Mouse (Mus musculus): ENCODE results near the gene Rnf43.

Gene Rnf43

DNA sequence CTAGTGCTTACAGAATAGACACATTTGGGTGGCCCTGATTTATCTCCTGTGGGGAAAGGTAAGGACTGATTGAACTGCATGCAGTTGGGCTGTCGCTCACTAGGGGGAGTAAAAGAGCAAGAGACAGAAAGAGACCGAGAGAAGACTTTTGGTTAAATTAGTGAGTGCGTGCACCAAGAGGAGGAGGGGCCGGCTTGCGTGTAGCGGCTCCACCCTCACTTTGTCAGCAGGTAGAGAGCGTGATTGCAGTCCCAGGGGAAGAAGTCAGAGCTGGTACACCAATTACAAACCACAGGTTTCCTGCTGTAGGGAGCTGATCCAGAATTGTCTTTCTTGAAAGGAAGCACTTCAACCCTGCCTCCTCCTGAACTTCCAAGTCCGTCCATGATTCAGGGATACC is at the start of gene Rnf43:
TSS of gene Rnf43 (plus strand) at position 316 of the 400 bp plus-strand sequence.
- in situ Hi-C loops (cut with MboI, MseI): loop anchor here (5.0 kb wide), 1 partner anchor 110 kb away; no protein-coding TSS in a partner anchor

DNA sequence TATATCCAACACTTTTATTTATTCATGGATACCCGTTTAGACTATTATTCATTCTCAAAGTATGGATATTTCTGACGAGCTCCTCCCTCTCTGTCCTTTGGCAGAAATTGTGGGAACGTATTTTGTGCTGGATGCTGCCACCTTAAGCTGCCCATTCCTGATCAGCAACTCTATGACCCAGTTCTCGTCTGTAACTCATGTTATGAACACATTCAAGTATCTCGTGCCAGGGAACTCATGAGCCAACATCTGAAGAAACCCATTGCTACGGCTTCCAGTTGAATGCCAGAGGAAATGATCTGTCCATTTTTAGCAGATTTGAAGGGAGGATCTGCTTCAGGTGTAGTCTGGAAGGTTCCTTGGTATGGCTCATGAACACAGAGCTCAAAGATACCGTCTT is 48.5 kb upstream of the Rnf43 start:
- in situ Hi-C loops (cut with MboI, MseI): no loop called here

DNA sequence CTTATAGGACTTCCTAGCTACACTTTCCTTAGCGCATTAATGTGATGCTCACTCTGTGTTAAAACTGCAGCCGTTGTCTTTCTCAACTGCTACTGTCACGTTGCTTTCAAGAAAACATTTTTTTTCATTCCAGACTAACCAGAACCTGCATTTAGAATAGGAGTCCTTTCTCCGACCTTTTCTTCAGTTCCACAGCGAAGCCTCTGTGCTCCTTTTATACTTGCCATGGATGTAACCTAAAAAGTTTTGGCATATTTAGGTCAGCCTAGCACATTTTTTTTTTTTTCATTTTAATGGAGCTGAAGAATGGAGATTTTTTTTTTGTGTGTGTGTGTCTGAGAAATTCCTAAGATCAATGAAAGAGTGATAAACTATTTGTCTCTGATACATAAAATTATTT is 47.0 kb upstream of the Rnf43 start:
- in situ Hi-C loops (cut with MboI, MseI): no loop called here

DNA sequence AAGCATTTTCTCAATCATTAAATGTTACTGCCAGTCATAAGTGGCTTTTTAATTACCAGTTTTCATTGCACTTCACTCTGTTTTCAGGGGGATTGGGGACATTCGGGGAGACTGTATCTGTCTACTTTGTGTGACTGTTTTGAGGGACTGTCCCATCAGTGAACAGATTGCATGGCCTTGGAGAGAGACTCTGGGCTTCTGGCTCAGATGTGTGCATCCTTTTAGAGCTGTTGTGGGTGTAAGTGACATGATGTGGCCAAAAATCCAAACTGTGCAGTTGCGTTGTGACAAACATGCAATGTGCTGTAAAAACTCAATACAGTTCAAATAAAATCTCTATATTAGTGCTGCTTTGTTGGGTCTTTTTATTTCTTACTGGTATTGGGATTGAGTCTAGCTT is 46.6 kb upstream of the Rnf43 start:
- in situ Hi-C loops (cut with MboI, MseI): no loop called here

DNA sequence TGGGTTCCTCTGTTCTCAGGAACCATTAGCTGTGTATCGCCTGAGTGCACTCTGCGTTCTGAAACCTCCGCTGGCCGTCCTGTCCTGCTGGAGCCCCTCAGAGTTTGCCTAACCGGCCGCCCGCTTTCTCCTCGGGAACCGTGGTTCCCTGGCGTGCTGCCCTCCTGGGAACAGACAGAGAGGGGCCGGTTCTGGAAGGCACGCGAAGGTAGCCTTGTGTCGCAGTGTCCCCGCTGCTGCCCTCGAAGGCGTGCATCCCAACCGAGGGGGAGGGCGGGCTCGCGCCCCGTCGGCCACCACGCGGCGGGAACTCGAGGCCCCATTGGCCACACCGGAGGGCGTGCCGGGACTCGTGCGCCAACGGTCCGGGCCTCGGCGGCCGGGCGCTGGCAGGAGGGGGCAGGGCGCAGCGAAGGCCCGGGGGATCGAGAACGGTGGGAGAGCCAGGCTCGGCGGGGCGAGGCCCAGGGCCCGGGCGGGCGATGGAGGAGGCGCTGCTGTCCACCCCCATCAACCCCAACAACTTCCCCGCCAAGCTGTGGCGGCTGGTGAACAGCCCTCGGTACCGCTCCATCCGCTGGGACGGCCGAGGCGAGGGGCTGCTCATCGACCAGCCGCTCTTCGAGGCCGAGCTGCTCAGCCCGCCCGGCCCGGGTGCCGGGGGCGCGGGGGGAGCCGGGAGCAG is 45.6 kb upstream of the Rnf43 start, which contains the start of gene Hsf5:
TSS of gene Hsf5 (plus strand) at position 375 of the 685 bp plus-strand sequence.
- in situ Hi-C loops (cut with MboI, MseI): no loop called here

DNA sequence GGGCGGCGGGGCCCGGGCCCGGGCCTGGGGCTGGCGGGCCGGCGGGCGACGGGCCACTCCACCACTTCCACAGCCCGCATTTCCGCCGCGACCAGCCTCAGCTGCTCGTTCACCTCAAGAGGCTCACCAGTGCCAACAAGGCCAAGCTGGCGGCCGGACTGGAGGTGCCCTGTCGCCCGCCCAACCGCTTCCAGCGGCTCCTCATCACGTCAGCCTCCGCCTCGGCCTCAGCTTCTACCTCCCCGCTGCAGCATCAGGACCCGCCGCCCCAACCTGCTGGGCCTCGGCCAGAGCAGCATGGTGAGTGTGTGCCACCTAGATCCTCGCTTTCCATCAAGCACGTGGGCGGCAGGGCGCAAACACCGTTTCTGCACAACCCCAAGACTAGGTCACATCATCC is 44.9 kb upstream of the Rnf43 start:
- in situ Hi-C loops (cut with MboI, MseI): no loop called here

DNA sequence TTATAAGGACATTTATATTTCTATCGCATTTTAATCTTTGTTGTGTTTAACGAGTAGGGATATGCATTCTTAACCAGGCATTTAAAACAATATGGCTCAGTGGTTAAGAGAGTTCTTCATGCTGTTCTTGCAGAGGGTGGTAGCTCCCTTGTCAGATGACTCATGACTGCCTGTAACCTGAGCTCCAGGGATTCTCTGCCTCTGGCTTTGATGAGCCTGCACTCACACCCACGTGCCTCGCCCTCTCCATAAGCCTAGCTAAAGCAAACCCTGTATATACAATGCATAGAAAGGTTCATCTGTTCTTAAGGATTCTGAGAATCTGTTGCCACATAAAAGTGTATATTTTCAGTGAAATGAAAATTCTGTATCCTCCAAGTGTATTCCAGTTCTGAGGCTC is 39.4 kb upstream of the Rnf43 start:
- in situ Hi-C loops (cut with MboI, MseI): no loop called here

DNA sequence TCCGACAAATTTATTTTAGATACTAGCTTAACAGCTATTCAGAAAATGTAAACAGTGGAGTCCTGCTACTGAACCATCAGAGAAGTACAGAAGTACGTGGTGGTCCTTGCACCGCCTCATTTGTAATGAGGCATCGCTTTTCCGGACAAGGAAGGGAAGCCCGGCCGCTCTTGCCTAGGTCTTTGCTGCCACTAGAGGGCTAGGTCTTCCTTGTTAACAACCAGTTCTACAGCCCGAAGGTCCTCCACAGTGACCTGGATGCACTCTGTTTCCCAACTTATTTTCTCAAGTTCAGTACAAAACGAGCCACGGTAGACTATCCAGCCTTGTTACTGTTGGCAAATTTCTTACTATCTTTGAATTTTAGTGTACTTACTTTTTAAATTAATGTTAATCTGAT is 32.7 kb upstream of the Rnf43 start:
- in situ Hi-C loops (cut with MboI, MseI): no loop called here

DNA sequence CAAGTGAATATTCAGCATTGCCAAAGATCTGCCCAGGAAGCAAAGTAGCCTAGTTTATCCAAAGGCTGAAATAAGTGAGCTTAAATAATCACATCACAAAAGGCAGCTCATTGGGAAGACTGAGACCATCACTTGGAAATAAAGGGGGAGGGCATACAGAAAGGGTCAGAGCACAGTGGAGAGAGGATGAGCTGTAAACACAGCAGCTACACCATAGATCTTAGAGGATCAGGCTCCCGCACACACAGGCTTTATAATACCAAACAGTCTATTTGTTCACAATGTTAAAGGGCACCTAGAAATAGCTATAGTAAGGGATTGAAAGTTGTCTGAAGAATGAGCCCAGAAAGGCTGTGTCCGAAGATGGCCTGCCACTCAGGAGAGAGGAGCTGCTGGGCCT is 23.7 kb upstream of the Rnf43 start:
- in situ Hi-C loops (cut with MboI, MseI): no loop called here

DNA sequence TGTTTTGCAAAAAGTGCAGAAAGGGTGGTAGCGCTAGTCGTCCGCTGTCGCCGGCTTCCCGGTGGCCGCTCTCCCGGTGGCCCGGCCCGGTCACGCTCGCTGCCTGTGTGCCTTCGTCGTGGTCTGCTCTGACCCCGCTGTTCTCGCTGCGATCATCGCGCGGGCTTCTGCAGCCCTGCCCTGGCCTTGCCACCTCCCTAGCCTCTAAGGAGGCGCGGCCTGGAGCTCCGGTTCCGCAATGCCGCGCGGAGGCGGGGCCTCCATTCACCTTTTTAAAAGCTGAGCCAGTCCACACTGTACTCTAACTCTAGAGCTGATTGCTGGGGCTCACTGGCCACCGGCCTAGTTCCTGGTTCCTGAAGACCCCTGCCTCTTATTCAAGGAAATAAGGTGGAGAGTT is 23.3 kb upstream of the Rnf43 start:
- in situ Hi-C loops (cut with MboI, MseI): no loop called here

DNA sequence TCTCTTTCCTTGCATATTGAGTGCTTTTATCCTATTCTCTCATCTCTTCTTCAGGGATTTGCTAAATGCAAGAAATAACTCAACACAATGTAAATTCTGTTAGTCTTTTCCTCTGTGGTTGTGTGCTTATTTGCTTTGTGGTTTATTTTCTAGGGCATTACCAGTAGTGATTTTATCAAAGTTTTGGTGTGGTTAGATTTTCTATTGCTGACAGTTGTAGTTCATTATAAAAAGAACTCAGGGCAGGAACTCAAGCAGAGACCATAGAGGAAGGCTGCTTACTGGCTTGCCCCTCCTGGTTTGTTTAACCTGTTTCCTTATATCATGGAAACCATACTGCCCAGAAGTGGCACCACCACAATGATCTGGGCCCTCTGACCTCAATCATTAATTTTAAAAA is 19.7 kb upstream of the Rnf43 start:
- in situ Hi-C loops (cut with MboI, MseI): no loop called here

DNA sequence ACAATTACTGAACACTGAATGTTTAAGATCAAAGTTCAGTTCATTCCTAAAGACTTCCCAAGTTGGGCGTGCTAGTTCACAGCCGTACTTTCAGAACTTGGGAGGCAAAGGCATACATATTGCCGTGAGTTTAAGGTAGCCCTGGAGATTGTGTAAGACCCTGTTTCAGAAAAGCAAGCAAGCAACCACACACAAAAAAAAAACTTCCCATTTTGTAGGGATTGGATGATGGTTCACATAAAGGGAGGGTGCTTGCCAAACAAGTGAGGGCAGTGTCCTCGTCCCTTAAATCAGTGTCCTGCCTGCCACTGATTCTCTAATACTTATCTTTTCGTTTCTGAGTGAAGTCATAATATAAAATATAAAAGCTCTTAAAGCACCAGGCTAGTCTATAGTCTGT is 7.8 kb upstream of the Rnf43 start:
- in situ Hi-C loops (cut with MboI, MseI): no loop called here

DNA sequence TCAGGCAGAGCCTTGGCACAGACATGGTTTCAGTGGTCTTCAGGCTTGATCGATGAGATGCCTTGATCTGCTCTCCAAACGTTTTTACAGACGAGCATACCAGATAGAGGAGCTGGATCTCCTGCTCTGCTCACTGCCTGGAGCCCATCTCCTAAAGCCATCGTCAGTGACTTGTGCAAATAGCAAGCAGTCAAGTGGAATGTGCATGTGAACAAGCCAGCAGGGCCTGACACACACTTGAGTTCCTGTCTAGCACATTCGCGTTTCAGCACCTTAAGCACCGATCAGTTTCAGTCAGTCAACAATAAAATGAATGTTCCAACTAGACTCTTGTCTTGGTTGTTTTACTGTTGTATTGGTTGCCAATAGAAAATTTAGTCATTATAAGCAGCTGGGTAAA is 3.3 kb upstream of the Rnf43 start:
- in situ Hi-C loops (cut with MboI, MseI): no loop called here

DNA sequence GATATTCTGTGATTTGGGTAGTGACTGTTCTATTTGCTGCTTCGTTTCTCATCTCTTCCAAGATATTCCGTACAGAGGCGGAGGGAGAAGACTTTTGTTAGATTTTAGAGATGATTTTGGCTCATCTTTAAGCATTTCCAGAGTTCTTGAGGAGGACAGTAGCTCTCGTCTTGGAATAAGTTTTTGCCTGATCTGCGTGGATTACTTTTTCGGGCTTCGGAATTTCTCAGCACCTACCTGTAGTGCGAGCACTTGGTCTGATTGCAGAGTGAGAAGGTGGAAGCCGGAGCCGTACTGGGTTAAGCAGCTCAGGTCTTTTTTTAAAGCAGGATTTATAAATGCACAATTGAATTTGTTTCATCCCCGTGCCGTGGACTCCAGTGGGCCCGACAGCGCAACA is 300 bp downstream of the Rnf43 start:
- in situ Hi-C loops (cut with MboI, MseI): loop anchor here (5.0 kb wide), 1 partner anchor 109 kb away; no protein-coding TSS in a partner anchor

DNA sequence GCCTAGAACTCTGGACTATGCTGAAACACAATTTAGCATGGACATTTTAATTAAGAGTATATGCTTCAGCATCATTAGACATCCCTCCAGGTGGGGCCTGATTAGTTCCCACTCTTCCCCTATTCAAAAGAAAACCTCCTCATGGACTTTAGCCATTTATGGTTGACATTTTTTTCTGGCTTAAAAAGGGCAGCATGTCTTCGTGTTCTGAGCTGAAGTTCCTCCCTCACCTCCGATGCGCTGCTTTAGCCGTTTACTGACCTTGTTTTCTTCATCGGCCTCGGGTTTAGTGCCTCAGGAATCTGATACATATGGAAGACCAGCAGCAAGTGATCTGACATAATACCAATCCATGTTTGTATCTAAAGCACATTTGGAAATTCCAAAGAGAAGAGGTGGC is 1.4 kb downstream of the Rnf43 start:
- in situ Hi-C loops (cut with MboI, MseI): loop anchor here (5.0 kb wide), 1 partner anchor 108 kb away; no protein-coding TSS in a partner anchor

DNA sequence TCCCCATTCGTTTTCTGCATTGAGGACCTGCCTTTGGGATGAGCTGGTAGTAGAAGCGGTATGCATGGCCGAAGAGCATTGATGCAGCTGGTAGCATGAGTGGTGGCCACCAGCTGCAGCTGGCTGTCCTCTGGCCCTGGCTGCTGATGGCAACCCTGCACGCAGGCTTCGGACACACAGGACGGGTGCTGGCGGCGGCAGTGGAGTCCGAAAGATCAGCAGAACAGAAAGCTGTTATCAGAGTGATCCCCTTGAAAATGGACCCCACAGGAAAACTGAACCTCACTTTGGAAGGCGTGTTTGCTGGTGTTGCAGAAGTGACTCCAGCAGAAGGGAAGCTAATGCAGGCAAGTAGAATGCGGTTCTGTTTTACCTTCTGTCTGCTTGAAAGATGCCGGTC is 2.0 kb downstream of the Rnf43 start:
- in situ Hi-C loops (cut with MboI, MseI): loop anchor here (5.0 kb wide), 1 partner anchor 108 kb away; no protein-coding TSS in a partner anchor

DNA sequence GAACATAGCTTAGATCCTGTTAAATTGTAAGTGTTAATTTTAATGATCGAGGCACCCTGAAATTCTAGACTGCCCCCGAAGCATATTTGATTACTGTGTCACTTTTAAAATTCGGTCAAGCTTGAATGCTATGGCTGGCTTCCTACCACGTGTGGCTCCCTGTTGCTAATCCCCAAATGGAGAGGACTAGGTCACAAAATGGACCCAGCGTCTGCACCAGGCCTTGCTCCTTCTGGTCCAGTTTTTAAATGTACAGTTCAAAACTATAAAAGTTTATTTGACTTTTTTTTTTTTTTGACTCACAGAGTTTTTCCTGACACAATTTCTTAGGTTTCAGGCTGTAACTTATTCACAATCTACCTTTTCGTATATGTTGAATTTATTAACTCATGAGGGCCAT is 2.7 kb downstream of the Rnf43 start:
- in situ Hi-C loops (cut with MboI, MseI): loop anchor here (5.0 kb wide), 1 partner anchor 42 kb away; no protein-coding TSS in a partner anchor

DNA sequence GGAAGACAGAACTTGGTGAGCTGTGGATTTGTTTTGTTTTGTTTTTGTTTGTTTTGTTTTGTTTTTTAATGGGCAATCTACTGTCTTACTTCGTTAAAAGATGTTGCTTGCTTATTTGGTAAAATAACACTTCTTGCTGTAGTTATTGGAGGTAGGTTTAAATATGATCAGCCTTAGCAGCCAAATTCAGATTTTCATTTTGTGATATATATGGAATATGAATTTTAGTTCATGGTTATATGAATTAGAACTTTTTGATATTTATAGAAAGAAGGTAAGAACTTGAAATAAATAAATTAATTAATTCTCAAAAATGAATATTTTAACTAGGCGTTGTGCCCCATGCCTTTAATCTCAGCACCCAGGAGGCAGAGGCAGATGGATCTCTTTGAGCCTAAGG is 3.1 kb downstream of the Rnf43 start:
- in situ Hi-C loops (cut with MboI, MseI): loop anchor here (5.0 kb wide), 1 partner anchor 42 kb away; no protein-coding TSS in a partner anchor

DNA sequence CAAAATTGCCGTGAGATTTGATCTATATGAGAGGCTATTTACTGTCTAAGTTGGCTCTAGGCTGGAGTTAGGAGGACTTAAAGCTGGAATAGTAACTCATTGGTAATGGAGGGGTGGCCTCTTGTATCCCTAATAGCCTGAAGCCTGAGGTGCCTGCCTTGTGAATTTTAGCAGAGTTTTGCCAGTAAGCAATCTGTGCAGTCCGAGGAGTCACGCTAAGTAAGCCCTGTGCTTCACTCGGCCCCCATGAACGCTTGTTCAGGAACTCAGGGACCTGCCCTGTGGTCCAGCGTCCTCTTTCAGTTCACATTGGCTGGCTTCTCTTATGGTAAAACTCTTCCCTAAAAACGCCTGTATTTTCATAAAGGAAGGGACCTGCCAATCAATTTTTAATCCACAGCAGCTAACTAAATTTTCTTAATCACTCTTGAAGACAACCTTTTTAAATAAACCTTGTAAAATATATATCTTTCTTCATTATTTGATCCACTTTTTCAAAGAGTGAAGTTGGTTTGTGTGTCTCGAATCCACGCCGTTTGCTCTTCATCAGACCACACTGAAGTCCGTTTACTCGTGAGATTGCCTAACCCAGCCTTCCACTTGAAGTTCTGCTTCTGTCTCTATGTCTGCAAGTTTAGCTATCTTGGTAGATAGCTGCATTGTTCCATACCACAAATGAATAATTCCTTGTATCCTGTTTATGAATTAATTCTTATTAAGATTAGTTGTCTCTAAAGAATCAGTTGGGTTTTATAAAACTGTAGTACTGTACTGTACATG is 3.9 kb downstream of the Rnf43 start:
- in situ Hi-C loops (cut with MboI, MseI): loop anchor here (5.0 kb wide), 1 partner anchor 41 kb away; no protein-coding TSS in a partner anchor

DNA sequence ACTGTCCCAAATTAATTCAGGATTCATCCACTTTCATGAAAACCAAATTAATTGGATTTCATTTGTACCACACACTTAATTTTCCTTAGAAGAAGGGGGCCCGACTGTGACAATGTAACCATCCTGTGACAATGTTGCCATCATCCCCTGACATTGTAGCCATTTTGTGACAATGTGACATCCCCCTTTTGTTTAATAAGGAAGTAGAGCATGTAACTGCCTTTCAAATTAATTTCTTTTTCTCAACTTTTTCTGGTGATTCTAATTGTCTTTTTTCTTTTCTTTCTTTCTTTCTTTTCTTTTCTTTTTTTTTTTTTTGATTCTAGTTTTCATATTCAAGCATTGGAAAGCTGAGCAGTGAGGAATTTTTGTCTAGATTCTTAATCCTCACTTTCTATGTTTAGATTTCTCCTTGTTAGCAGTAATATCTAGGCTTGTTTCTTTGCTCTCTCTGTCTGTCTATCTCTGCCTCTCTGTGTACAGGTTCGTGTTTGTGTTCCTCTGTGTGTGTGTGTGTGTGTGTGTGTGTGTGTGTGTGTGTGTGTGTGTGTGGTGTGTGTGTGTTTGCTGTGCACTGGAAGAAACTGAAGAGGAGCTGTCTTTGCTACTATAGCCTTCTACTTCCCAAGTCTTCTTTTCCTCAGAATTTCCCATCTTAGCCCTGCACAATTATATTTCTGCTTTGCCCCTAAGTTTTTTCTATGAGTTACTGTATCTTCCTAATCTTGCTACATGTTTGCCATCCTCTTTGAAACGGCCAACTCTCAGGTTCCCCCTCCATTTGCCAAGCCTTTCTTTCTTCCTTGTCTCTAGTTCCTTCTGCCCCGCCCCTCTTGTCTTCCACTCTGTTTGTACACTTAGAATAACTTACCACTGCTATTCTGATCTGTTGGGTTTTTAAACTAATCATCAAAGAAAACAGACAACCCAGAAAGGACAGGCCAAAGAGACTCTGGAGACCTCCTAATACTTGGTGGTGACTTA is 4.9 kb downstream of the Rnf43 start:
- in situ Hi-C loops (cut with MboI, MseI): loop anchor here (5.0 kb wide), 1 partner anchor 40 kb away; no protein-coding TSS in a partner anchor

DNA sequence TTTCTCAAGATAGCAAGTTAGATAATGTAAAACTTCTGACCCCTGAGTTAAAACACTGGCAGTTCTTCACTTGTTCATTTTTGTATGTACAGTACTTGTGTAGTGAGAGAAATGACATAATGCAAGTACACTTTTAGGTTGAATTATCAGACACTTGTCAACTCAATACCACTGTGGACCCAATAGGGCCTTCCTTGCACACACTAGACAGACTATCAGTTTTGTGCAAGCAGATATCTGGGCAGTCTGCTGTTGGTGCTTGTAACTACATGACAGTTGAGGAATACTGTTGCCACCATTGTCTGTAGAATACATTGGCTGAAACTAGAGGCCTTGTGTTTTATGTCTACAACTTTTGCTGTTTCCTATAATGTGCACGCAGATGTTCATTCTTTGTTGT is 10.8 kb downstream of the Rnf43 start:
- in situ Hi-C loops (cut with MboI, MseI): no loop called here

DNA sequence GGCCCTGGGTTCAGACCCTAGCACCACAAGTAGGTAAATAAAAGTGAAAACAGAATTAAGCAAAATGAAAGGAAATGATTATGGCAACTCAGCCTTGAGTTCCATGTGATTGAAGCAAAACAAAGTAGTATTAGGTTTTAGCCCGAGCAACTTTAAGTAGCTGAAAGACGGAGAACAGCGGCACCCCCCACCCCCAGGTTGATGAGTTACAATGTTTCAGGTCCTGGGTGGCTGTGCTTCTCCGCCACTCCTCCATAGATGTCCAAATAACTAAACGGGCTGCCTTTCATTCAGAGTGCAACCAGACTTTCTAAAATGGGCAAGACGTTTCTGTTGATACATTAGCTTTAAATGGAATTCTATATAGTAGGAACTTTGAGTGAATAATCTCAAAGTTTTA is 13.1 kb downstream of the Rnf43 start:
- in situ Hi-C loops (cut with MboI, MseI): no loop called here
